Mouse (Mus musculus): ENCODE data around the gene Med13l. TPM values are rescaled to one million over a fixed set of nuclear protein-coding genes. Genes with fewer than 3 reads are reported as not detected.

Gene Med13l
- polyA plus RNA-seq, 1 experiment from 2014 or later = 16.2 TPM

DNA sequence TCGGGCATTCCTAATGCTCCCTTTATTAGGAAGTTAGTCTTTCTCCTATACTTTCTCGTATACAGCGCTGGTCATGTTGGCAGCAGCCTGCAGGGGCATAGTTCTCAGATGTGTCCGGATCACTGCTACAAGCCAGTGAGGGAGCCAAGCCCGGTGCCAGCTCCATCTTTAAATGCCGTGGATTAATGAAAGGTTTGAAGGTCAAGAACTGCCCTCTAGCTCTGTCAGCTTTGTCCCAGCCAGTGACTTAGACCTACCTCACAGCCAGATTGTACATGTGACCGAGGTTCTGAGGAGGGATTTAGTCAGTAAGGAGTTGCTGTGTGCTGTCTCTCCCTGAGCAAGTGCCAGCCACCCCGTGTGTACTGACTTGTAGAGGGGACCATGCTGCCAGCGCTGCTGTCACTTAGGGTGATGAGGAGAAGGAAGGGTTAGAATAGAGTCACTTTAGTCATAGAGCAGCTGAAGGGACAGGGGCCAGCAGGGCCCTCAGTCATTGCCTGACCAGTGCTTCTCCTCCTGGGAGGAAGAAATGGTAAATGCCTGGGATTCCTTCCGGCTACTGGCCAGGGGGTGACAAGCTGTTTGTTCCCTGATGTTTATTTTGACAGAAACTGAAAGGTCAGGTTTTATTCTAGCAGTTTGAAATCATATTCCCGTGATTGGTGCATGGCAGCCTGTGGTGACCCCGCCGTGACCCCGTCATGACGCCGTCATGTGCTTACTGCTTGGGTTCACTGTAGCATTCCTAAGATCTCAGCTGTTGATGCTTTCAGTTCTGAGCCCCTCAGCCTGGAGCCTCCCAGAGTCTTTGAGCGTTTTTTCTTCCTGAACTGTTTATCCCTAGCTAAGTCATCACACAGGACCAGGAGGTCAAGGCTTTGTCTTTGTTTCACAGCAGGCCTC, 197.2 kb downstream of the Med13l start:
- Histone ChIP-seq H3K9me3 (ENCODE audit: control insufficient read depth, low read depth, low read length) (no peaks in the 10 kb centered on the region), H3K27ac (ENCODE audit: low read length) (no peak overlapping the region), H3K4me2 (replicated peaks; ENCODE audit: low read depth, low read length) (no peak overlapping the region), H3K9ac (replicated peaks; ENCODE audit: low read depth, low read length) (no peak overlapping the region), H3K4me1 (ENCODE audit: control insufficient read depth, insufficient read depth, low read length) (peaks cover 4% of the 10 kb centered on the region; the same call in 1 of the 2 replicates), H3K36me3 (ENCODE audit: control insufficient read depth, insufficient read depth, low read length) (peaks cover 66% of the 10 kb centered on the region), H3K4me3 (ENCODE audit: low read depth, low read length) (no peak overlapping the region), H3K27me3 (ENCODE audit: control insufficient read depth, insufficient read depth, low read length) (no peaks in the 10 kb centered on the region)
- WGBS = 47% methylated on average over 17 of the region's 17 CpGs
- no peak for ATAC-seq (ENCODE audit: insufficient number of reproducible peaks, insufficient read depth, low FRiP score, low read depth)

DNA sequence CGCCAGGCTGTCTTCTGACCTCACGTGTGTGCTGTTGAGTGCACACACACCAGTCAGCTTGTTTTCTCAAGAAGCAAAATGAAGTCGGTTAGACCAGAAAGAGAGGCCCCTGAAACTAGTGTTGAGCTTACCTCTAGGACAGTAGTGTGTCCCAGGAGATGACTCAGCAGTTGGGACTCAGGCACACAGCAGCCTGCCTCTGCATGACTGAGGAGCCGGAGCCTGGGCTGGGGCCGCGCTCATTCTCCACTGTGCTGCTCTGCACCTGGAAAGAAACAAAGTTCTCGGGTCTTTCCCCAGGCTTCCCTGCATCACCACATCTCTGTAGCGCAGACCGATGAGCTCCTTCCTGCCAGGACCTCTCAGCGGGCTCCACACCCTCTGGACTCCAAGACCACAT, 200.5 kb downstream of the Med13l start:
- no peaks in the 10 kb centered on the region for H3K9me3 ChIP-seq (ENCODE audit: control insufficient read depth, low read depth, low read length)
- H3K9ac ChIP-seq (replicated peaks; ENCODE audit: low read depth, low read length) = no peak overlapping the region
- H3K27me3 ChIP-seq (ENCODE audit: control insufficient read depth, insufficient read depth, low read length) = no peaks in the 10 kb centered on the region
- ATAC-seq (ENCODE audit: insufficient number of reproducible peaks, insufficient read depth, low FRiP score, low read depth) = no peak
- H3K27ac ChIP-seq (ENCODE audit: low read length) = no peak overlapping the region
- WGBS = 90% methylated on average over 10 of the region's 10 CpGs
- H3K36me3 ChIP-seq (ENCODE audit: control insufficient read depth, insufficient read depth, low read length) = peaks cover 70% of the 10 kb centered on the region
- no peak overlapping the region for H3K4me2 ChIP-seq (replicated peaks; ENCODE audit: low read depth, low read length)
- H3K4me1 ChIP-seq (ENCODE audit: control insufficient read depth, insufficient read depth, low read length) = peaks cover 4% of the 10 kb centered on the region; the same call in 1 of the 2 replicates
- H3K4me3 ChIP-seq (ENCODE audit: low read depth, low read length) = no peak overlapping the region

DNA sequence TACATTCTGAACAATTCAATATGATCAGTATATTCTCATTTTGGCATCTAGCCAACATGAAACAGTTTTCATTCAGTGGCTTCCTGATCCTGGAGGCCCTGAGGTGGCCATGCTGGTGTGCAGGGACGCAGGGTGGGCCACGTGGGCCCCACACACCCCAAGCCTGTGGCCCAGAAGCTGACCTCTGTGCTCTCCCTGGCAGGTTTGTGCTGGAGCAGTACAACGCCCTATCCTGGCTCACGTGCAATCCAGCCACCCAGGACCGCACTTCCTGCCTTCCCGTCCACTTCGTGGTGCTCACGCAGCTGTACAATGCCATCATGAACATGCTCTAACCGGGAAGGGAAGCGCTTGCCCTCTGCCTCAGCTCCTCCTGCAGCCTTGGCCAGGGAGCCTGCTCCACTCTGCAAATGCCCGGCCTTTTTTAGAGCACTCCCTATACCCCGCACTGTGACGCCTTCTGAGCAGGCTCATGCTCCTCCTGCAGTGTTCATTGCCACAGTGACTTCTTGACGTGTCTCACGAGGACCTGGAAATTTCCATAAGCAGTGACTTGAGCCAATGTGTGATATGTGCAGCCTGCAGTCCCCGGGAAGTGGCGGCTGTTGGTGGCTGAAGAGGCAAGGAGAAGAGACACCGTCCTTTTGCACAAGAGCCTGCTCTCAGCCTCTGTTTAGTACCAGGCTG, 202.2 kb downstream of the Med13l start:
- no peak overlapping the region for H3K27ac ChIP-seq (ENCODE audit: low read length)
- peaks cover 56% of the 10 kb centered on the region for H3K36me3 ChIP-seq (ENCODE audit: control insufficient read depth, insufficient read depth, low read length)
- no peaks in the 10 kb centered on the region for H3K27me3 ChIP-seq (ENCODE audit: control insufficient read depth, insufficient read depth, low read length)
- ATAC-seq (ENCODE audit: insufficient number of reproducible peaks, insufficient read depth, low FRiP score, low read depth) = no peak
- no peak overlapping the region for H3K4me3 ChIP-seq (ENCODE audit: low read depth, low read length)
- H3K4me2 ChIP-seq (replicated peaks; ENCODE audit: low read depth, low read length) = no peak overlapping the region
- peaks cover 2% of the 10 kb centered on the region; the same call in 1 of the 2 replicates for H3K4me1 ChIP-seq (ENCODE audit: control insufficient read depth, insufficient read depth, low read length)
- H3K9ac ChIP-seq (replicated peaks; ENCODE audit: low read depth, low read length) = no peak overlapping the region
- WGBS = 84% methylated on average over 18 of the region's 18 CpGs
- no peaks in the 10 kb centered on the region for H3K9me3 ChIP-seq (ENCODE audit: control insufficient read depth, low read depth, low read length)

DNA sequence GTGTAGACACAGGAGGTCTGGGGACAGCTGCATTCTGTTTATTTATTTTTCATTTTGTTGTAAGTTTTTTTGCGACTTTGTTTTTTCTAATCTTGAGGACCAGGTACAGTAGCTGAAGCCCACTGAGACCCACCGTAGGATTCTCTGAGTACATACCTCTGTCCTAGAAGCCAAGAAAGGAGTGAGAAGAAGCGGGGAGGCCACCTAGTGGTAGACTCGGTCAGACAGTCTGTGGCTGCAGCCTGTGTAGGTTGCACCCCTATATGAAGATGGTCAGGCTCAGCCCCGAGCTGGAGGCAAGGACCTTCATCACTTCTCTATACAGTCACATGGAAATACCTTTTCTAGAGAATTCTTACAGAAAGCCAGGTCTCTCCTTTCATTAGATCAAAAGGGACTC, 202.9 kb downstream of the Med13l start:
- peaks cover 51% of the 10 kb centered on the region for H3K36me3 ChIP-seq (ENCODE audit: control insufficient read depth, insufficient read depth, low read length)
- H3K27me3 ChIP-seq (ENCODE audit: control insufficient read depth, insufficient read depth, low read length) = no peaks in the 10 kb centered on the region
- H3K9ac ChIP-seq (replicated peaks; ENCODE audit: low read depth, low read length) = no peak overlapping the region
- no peaks in the 10 kb centered on the region for H3K4me1 ChIP-seq (ENCODE audit: control insufficient read depth, insufficient read depth, low read length)
- no peaks in the 10 kb centered on the region for H3K9me3 ChIP-seq (ENCODE audit: control insufficient read depth, low read depth, low read length)
- no peak overlapping the region for H3K4me2 ChIP-seq (replicated peaks; ENCODE audit: low read depth, low read length)
- 63% methylated on average over 5 of the region's 5 CpGs for WGBS
- no peak overlapping the region for H3K4me3 ChIP-seq (ENCODE audit: low read depth, low read length)
- H3K27ac ChIP-seq (ENCODE audit: low read length) = no peak overlapping the region
- ATAC-seq (ENCODE audit: insufficient number of reproducible peaks, insufficient read depth, low FRiP score, low read depth) = no peak

DNA sequence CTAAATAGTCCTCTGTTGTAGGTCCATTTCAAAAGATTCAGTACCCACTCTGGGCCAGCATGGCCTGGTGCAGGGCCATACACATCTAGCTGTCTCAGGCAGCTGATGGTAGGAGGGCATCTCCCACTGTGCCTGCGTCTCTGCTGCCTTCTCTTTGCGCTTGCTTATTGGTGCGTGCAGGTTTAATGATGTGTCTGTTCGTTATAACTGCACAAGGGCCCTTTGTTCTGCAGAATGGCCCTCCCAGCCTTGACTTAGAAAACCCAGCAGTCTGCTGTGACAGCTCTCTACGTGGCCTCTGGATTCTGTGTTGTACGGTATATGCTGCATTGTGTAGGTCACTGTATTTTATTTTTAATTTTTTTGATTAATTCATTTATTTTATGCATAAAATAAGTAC, 208.7 kb downstream of the Med13l start:
- H3K4me3 ChIP-seq (ENCODE audit: low read depth, low read length) = no peak overlapping the region
- ATAC-seq (ENCODE audit: insufficient number of reproducible peaks, insufficient read depth, low FRiP score, low read depth) = no peak
- H3K27ac ChIP-seq (ENCODE audit: low read length) = no peak overlapping the region
- no peaks in the 10 kb centered on the region for H3K4me1 ChIP-seq (ENCODE audit: control insufficient read depth, insufficient read depth, low read length)
- no peaks in the 10 kb centered on the region for H3K36me3 ChIP-seq (ENCODE audit: control insufficient read depth, insufficient read depth, low read length)
- no peak overlapping the region for H3K9ac ChIP-seq (replicated peaks; ENCODE audit: low read depth, low read length)
- H3K9me3 ChIP-seq (ENCODE audit: control insufficient read depth, low read depth, low read length) = no peaks in the 10 kb centered on the region
- no peak overlapping the region for H3K4me2 ChIP-seq (replicated peaks; ENCODE audit: low read depth, low read length)
- no peaks in the 10 kb centered on the region for H3K27me3 ChIP-seq (ENCODE audit: control insufficient read depth, insufficient read depth, low read length)
- 82% methylated on average over 6 of the region's 6 CpGs for WGBS

DNA sequence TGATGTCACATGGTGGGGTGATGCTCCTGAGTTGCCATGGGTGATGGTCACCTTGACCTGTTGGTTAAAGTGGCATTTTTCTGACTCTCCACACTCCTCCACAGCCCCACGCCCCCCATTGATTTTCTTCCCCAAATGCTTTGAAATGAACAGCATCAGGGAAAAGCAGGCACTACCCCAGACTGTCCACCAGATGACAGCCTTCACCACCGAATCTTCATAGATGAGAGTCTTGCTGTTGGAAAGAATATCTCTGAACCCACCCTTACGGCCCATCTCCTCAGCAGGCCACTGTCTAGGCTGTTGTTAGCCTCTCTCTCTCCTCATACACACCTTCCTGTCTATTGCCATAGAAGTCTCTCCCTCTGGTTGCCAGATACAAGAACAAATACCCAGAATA, 213.4 kb downstream of the Med13l start:
- 36% methylated on average over 3 of the region's 3 CpGs for WGBS

DNA sequence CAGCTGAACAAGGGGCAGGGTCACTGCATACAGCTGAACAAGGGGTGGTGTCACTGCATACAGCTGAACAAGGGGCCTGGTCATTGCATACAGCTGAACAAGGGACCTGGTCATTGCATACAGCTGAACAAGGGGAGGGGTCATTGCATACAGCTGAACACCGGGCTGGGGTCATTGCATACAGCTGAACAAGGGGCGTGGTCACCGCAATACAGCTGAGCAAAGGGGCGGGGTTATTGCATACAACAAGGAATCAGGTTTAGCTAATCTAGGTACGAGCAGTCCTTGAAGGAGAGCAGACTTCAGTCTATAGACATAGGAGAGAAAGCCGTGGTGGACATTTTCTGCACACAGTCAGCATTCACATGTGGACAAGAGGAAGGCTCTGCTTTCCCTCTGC, 215.9 kb downstream of the Med13l start:
- Histone ChIP-seq H3K9ac (replicated peaks; ENCODE audit: low read depth, low read length) (no peak overlapping the region), H3K36me3 (ENCODE audit: control insufficient read depth, insufficient read depth, low read length) (no peaks in the 10 kb centered on the region), H3K9me3 (ENCODE audit: control insufficient read depth, low read depth, low read length) (no peaks in the 10 kb centered on the region), H3K4me1 (ENCODE audit: control insufficient read depth, insufficient read depth, low read length) (no peaks in the 10 kb centered on the region), H3K27me3 (ENCODE audit: control insufficient read depth, insufficient read depth, low read length) (no peaks in the 10 kb centered on the region), H3K27ac (ENCODE audit: low read length) (no peak overlapping the region), H3K4me3 (ENCODE audit: low read depth, low read length) (no peak overlapping the region), H3K4me2 (replicated peaks; ENCODE audit: low read depth, low read length) (no peak overlapping the region)
- ATAC-seq (ENCODE audit: insufficient number of reproducible peaks, insufficient read depth, low FRiP score, low read depth) = no peak
- 73% methylated on average over 6 of the region's 6 CpGs for WGBS

More for the DNA sequence above, 213.4 kb downstream of the Med13l start:
- no peak for ATAC-seq (ENCODE audit: insufficient number of reproducible peaks, insufficient read depth, low FRiP score, low read depth)
- no peak overlapping the region for H3K27ac ChIP-seq (ENCODE audit: low read length)
- H3K9ac ChIP-seq (replicated peaks; ENCODE audit: low read depth, low read length) = no peak overlapping the region
- no peaks in the 10 kb centered on the region for H3K9me3 ChIP-seq (ENCODE audit: control insufficient read depth, low read depth, low read length)
- H3K27me3 ChIP-seq (ENCODE audit: control insufficient read depth, insufficient read depth, low read length) = no peaks in the 10 kb centered on the region
- H3K4me1 ChIP-seq (ENCODE audit: control insufficient read depth, insufficient read depth, low read length) = no peaks in the 10 kb centered on the region
- H3K36me3 ChIP-seq (ENCODE audit: control insufficient read depth, insufficient read depth, low read length) = no peaks in the 10 kb centered on the region
- no peak overlapping the region for H3K4me3 ChIP-seq (ENCODE audit: low read depth, low read length)
- H3K4me2 ChIP-seq (replicated peaks; ENCODE audit: low read depth, low read length) = no peak overlapping the region

DNA sequence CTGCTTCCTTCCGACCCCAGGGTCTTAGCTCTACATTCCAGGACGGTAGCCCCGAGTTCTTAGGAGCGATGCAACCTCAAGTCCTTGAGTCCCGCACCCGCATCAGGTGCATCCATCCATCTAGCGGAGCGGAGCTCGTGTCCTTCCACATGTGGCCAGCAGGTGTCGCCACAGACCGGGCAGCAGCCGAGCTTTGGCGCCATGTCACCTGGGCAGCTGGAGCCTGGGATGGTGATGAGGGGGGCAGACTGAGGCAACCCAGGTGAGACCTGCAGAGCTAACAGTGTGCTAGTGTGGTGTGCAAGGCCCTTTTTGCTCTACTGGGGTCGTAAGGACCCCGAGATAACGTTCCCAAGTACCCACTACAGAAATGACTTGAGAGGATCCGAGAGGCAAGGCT, 221.1 kb downstream of the Med13l start:
- no peak for ATAC-seq (ENCODE audit: insufficient number of reproducible peaks, insufficient read depth, low FRiP score, low read depth)
- Histone ChIP-seq H3K9ac (replicated peaks; ENCODE audit: low read depth, low read length) (no peak overlapping the region), H3K36me3 (ENCODE audit: control insufficient read depth, insufficient read depth, low read length) (no peaks in the 10 kb centered on the region), H3K4me1 (ENCODE audit: control insufficient read depth, insufficient read depth, low read length) (no peaks in the 10 kb centered on the region), H3K4me2 (replicated peaks; ENCODE audit: low read depth, low read length) (no peak overlapping the region), H3K4me3 (ENCODE audit: low read depth, low read length) (no peak overlapping the region), H3K27me3 (ENCODE audit: control insufficient read depth, insufficient read depth, low read length) (no peaks in the 10 kb centered on the region), H3K9me3 (ENCODE audit: control insufficient read depth, low read depth, low read length) (no peaks in the 10 kb centered on the region; the same call in 1 of the 2 replicates), H3K27ac (ENCODE audit: low read length) (no peak overlapping the region)
- WGBS = 11% methylated on average over 17 of the region's 17 CpGs

Data from stomach, embryonic 14.5 days (tissue).